Mouse (Mus musculus): ENCODE results near the gene Tsc22d1. TPM values are rescaled to one million over a fixed set of nuclear protein-coding genes. Genes with fewer than 3 reads are reported as not detected.
A peak's percentile ranks its signal among the peaks of the same experiment; 100 is the strongest.

The Tsc22d1 gene
- polyA plus RNA-seq, 1 experiment from 2014 or later = 122 TPM

GRCm38 (mm10) chr14:76483701-76484100, 68.9 kb downstream of the Tsc22d1 start:
- Histone ChIP-seq H3K4me3 (ENCODE audit: low read depth, low read length) (no peak overlapping the region), H3K4me2 (ENCODE audit: low read depth, low read length) (no peak overlapping the region), H3K27me3 (ENCODE audit: control insufficient read depth, insufficient read depth, low read depth, low read length) (no peaks in the 10 kb centered on the region), H3K9me3 (replicated peaks; ENCODE audit: control insufficient read depth, low read length) (no peaks in the 10 kb centered on the region), H3K4me1 (ENCODE audit: control insufficient read depth, low read depth, low read length) (no peaks in the 10 kb centered on the region), H3K27ac (ENCODE audit: low read length) (no peak overlapping the region), H3K9ac (ENCODE audit: low read depth, low read length) (no peak overlapping the region), H3K36me3 (ENCODE audit: control insufficient read depth, insufficient read depth) (no peaks in the 10 kb centered on the region)
- 76% methylated on average over 1 of the region's 1 CpGs for WGBS (ENCODE audit: insufficient replicate concordance)
- ATAC-seq (ENCODE audit: low read depth) = no peak

- H3K27me3 ChIP-seq (ENCODE audit: control insufficient read depth, insufficient read depth, low read depth, low read length) = no peaks in the 10 kb centered on the region
- no peak overlapping the region for H3K27ac ChIP-seq (ENCODE audit: low read length)
- H3K9me3 ChIP-seq (replicated peaks; ENCODE audit: control insufficient read depth, low read length) = no peaks in the 10 kb centered on the region
- no peak overlapping the region for H3K4me2 ChIP-seq (ENCODE audit: low read depth, low read length)
- no peaks in the 10 kb centered on the region for H3K36me3 ChIP-seq (ENCODE audit: control insufficient read depth, insufficient read depth)
- no peak overlapping the region for H3K4me3 ChIP-seq (ENCODE audit: low read depth, low read length)
- peak; percentile 41; the same call in 1 of the 2 replicates for ATAC-seq (ENCODE audit: low read depth)
- no peak overlapping the region for H3K9ac ChIP-seq (ENCODE audit: low read depth, low read length)
- 73% methylated on average over 16 of the region's 16 CpGs for WGBS (ENCODE audit: insufficient replicate concordance)
- no peaks in the 10 kb centered on the region for H3K4me1 ChIP-seq (ENCODE audit: control insufficient read depth, low read depth, low read length)
Observed at GRCm38 (mm10) chr14:76487609-76488008, 72.8 kb downstream of the Tsc22d1 start.

- no peak overlapping the region for H3K4me2 ChIP-seq (ENCODE audit: low read depth, low read length)
- H3K4me3 ChIP-seq (ENCODE audit: low read depth, low read length) = no peak overlapping the region
- 62% methylated on average over 18 of the region's 18 CpGs for WGBS (ENCODE audit: insufficient replicate concordance)
- H3K4me1 ChIP-seq (ENCODE audit: control insufficient read depth, low read depth, low read length) = no peaks in the 10 kb centered on the region
- no peak overlapping the region for H3K27ac ChIP-seq (ENCODE audit: low read length)
- no peaks in the 10 kb centered on the region for H3K27me3 ChIP-seq (ENCODE audit: control insufficient read depth, insufficient read depth, low read depth, low read length)
- no peak for ATAC-seq (ENCODE audit: low read depth)
- H3K9me3 ChIP-seq (replicated peaks; ENCODE audit: control insufficient read depth, low read length) = no peaks in the 10 kb centered on the region
- no peak overlapping the region for H3K9ac ChIP-seq (ENCODE audit: low read depth, low read length)
- H3K36me3 ChIP-seq (ENCODE audit: control insufficient read depth, insufficient read depth) = no peaks in the 10 kb centered on the region
Observed at GRCm38 (mm10) chr14:76488101-76489044, 73.6 kb downstream of the Tsc22d1 start.

DNA sequence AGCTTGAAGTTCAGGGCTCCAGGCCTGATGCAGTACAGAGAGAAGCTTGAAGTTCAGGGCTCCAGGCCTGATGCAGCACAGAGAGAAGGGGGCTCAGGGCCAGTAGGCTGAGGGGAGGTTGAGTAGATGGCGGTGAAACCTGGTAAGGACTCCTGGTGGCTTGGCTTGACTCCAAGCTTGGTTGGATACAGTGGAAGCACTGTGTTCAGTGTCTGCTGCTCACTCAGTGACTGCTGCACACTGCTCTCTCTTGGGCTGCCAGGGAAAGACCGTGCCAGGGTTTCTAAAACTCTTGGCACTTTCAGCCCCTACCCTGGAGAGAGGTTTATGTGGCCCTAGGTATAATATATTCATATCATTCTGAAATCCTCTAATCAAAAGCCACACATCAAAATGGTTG, 74.4 kb downstream of the Tsc22d1 start:
- WGBS (ENCODE audit: insufficient replicate concordance) = 75% methylated on average over 2 of the region's 2 CpGs

GRCm38 (mm10) chr14:76495022-76495421, 80.3 kb downstream of the Tsc22d1 start:
- no peaks in the 10 kb centered on the region for H3K4me1 ChIP-seq (ENCODE audit: control insufficient read depth, low read depth, low read length)
- no peaks in the 10 kb centered on the region for H3K36me3 ChIP-seq (ENCODE audit: control insufficient read depth, insufficient read depth)
- no peaks in the 10 kb centered on the region for H3K27me3 ChIP-seq (ENCODE audit: control insufficient read depth, insufficient read depth, low read depth, low read length)
- no peak overlapping the region for H3K4me2 ChIP-seq (ENCODE audit: low read depth, low read length)
- ATAC-seq (ENCODE audit: low read depth) = no peak
- 35% methylated on average over 5 of the region's 5 CpGs for WGBS (ENCODE audit: insufficient replicate concordance)
- H3K27ac ChIP-seq (ENCODE audit: low read length) = no peak overlapping the region
- H3K4me3 ChIP-seq (ENCODE audit: low read depth, low read length) = no peak overlapping the region
- no peak overlapping the region for H3K9ac ChIP-seq (ENCODE audit: low read depth, low read length)
- H3K9me3 ChIP-seq (replicated peaks; ENCODE audit: control insufficient read depth, low read length) = no peaks in the 10 kb centered on the region

More for the DNA sequence above, 74.4 kb downstream of the Tsc22d1 start:
- ATAC-seq (ENCODE audit: low read depth) = no peak
- Histone ChIP-seq H3K9me3 (replicated peaks; ENCODE audit: control insufficient read depth, low read length) (no peaks in the 10 kb centered on the region), H3K4me3 (ENCODE audit: low read depth, low read length) (no peak overlapping the region), H3K36me3 (ENCODE audit: control insufficient read depth, insufficient read depth) (no peaks in the 10 kb centered on the region), H3K4me1 (ENCODE audit: control insufficient read depth, low read depth, low read length) (no peaks in the 10 kb centered on the region), H3K4me2 (ENCODE audit: low read depth, low read length) (no peak overlapping the region), H3K27me3 (ENCODE audit: control insufficient read depth, insufficient read depth, low read depth, low read length) (no peaks in the 10 kb centered on the region), H3K9ac (ENCODE audit: low read depth, low read length) (no peak overlapping the region), H3K27ac (ENCODE audit: low read length) (no peak overlapping the region)

DNA sequence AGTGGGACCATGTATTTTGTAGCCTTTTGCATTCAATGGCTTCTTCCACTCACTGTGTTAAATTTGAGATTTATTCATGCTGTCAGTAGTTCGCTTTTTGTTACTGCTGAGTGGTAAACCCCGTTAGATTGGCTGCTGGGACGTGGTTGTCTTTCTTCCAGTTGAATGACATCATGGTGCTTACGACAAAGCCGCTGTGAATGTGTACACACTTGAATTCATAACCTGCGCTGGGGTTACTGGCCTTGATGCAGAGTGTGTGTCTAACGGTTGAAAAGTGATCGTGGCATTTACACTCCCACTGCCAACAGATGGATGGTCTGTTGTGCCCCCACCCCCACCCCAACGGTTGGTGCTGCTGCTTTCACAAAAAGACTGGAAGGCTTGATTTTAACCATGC, 82.4 kb downstream of the Tsc22d1 start:
- no peak overlapping the region for H3K4me2 ChIP-seq (ENCODE audit: low read depth, low read length)
- no peaks in the 10 kb centered on the region for H3K27me3 ChIP-seq (ENCODE audit: control insufficient read depth, insufficient read depth, low read depth, low read length)
- ATAC-seq (ENCODE audit: low read depth) = no peak
- H3K4me1 ChIP-seq (ENCODE audit: control insufficient read depth, low read depth, low read length) = no peaks in the 10 kb centered on the region
- H3K9me3 ChIP-seq (replicated peaks; ENCODE audit: control insufficient read depth, low read length) = no peaks in the 10 kb centered on the region
- H3K36me3 ChIP-seq (ENCODE audit: control insufficient read depth, insufficient read depth) = no peaks in the 10 kb centered on the region
- H3K27ac ChIP-seq (ENCODE audit: low read length) = no peak overlapping the region
- no peak overlapping the region for H3K9ac ChIP-seq (ENCODE audit: low read depth, low read length)
- 64% methylated on average over 9 of the region's 9 CpGs for whole genome bisulfite sequencing (ENCODE audit: insufficient replicate concordance)
- H3K4me3 ChIP-seq (ENCODE audit: low read depth, low read length) = no peak overlapping the region

GRCm38 (mm10) chr14:76498210-76498609, 83.4 kb downstream of the Tsc22d1 start:
- 32% methylated on average over 7 of the region's 7 CpGs for WGBS (ENCODE audit: insufficient replicate concordance)
- H3K27ac ChIP-seq (ENCODE audit: low read length) = no peak overlapping the region
- no peaks in the 10 kb centered on the region for H3K27me3 ChIP-seq (ENCODE audit: control insufficient read depth, insufficient read depth, low read depth, low read length)
- H3K9me3 ChIP-seq (replicated peaks; ENCODE audit: control insufficient read depth, low read length) = no peaks in the 10 kb centered on the region
- ATAC-seq (ENCODE audit: low read depth) = no peak
- no peak overlapping the region for H3K4me2 ChIP-seq (ENCODE audit: low read depth, low read length)
- no peaks in the 10 kb centered on the region for H3K36me3 ChIP-seq (ENCODE audit: control insufficient read depth, insufficient read depth)
- no peak overlapping the region for H3K4me3 ChIP-seq (ENCODE audit: low read depth, low read length)
- no peak overlapping the region for H3K9ac ChIP-seq (ENCODE audit: low read depth, low read length)
- H3K4me1 ChIP-seq (ENCODE audit: control insufficient read depth, low read depth, low read length) = peaks cover under 1% of the 10 kb centered on the region

GRCm38 (mm10) chr14:76499492-76499891, 84.7 kb downstream of the Tsc22d1 start:
- Histone ChIP-seq H3K36me3 (ENCODE audit: control insufficient read depth, insufficient read depth) (no peaks in the 10 kb centered on the region), H3K9ac (ENCODE audit: low read depth, low read length) (no peak overlapping the region), H3K4me3 (ENCODE audit: low read depth, low read length) (no peak overlapping the region), H3K4me1 (ENCODE audit: control insufficient read depth, low read depth, low read length) (peaks cover 6% of the 10 kb centered on the region), H3K27me3 (ENCODE audit: control insufficient read depth, insufficient read depth, low read depth, low read length) (no peaks in the 10 kb centered on the region), H3K9me3 (replicated peaks; ENCODE audit: control insufficient read depth, low read length) (no peaks in the 10 kb centered on the region), H3K4me2 (ENCODE audit: low read depth, low read length) (no peak overlapping the region), H3K27ac (ENCODE audit: low read length) (no peak overlapping the region)
- 87% methylated on average over 6 of the region's 6 CpGs for WGBS (ENCODE audit: insufficient replicate concordance)
- no peak for ATAC-seq (ENCODE audit: low read depth)

- no peak overlapping the region for H3K4me3 ChIP-seq (ENCODE audit: low read depth, low read length)
- WGBS (ENCODE audit: insufficient replicate concordance) = 46% methylated on average over 5 of the region's 5 CpGs
- H3K27ac ChIP-seq (ENCODE audit: low read length) = no peak overlapping the region
- H3K9ac ChIP-seq (ENCODE audit: low read depth, low read length) = no peak overlapping the region
- H3K4me2 ChIP-seq (ENCODE audit: low read depth, low read length) = no peak overlapping the region
- no peaks in the 10 kb centered on the region for H3K36me3 ChIP-seq (ENCODE audit: control insufficient read depth, insufficient read depth)
- ATAC-seq (ENCODE audit: low read depth) = no peak
- H3K4me1 ChIP-seq (ENCODE audit: control insufficient read depth, low read depth, low read length) = peaks cover 6% of the 10 kb centered on the region
- H3K9me3 ChIP-seq (replicated peaks; ENCODE audit: control insufficient read depth, low read length) = no peaks in the 10 kb centered on the region
- H3K27me3 ChIP-seq (ENCODE audit: control insufficient read depth, insufficient read depth, low read depth, low read length) = no peaks in the 10 kb centered on the region
Observed at GRCm38 (mm10) chr14:76500036-76500435, 85.3 kb downstream of the Tsc22d1 start.

All from liver, embryonic 16.5 days (tissue).